Mouse (Mus musculus) left cerebral cortex, postnatal 14 days (tissue): Measurements from ENCODE around the gene Tmem135. TPM values are rescaled to one million over a fixed set of nuclear protein-coding genes. Genes with fewer than 3 reads are reported as not detected.
A peak's percentile ranks its signal among the peaks of the same experiment; 100 is the strongest.

Experiments
- DNase-seq, 2 experiments: peaks; one replicate each; pipeline ENCODE4 v3.0.0; 2021 to 2022; ENCODE audit warnings: low spot score in 2 of 2, mixed read lengths in 1 of 2
- intact Hi-C: fragments of 180-260 bp; cut with DNase I; formaldehyde crosslinking; loops from one replicate; pipeline ENCODE4 v1.15.1; 2025
- long read RNA-seq, 2 experiments: library from polyadenylated mRNA; stranded (forward); transcript quantifications; one replicate each; pipeline ENCODE4 v2.0.0; 2021
- total RNA-seq, 2 experiments: library from RNA; stranded (reverse); gene quantifications; 2 replicates each; pipeline ENCODE4 v1.2.3; 2021

Gene Tmem135
- total RNA-seq, result 10 to 100 TPM; 62.6 to 69.4 TPM
- long read RNA-seq, experiment 1, transcript Tmem135-201 (15 exons, 3,700 nt), result major isoform, 43 of 60 reads
- long read RNA-seq, experiment 1, partial matches to known transcripts, result 4 of 60 reads
- long read RNA-seq, experiment 1, other reads (novel, unspliced or antisense), result 13 of 60 reads
- long read RNA-seq, experiment 2, transcript Tmem135-201 (15 exons, 3,700 nt), result major isoform, 36 of 48 reads
- long read RNA-seq, experiment 2, partial matches to known transcripts, result 4 of 48 reads
- long read RNA-seq, experiment 2, other reads (novel, unspliced or antisense), result 7 of 48 reads

DNA sequence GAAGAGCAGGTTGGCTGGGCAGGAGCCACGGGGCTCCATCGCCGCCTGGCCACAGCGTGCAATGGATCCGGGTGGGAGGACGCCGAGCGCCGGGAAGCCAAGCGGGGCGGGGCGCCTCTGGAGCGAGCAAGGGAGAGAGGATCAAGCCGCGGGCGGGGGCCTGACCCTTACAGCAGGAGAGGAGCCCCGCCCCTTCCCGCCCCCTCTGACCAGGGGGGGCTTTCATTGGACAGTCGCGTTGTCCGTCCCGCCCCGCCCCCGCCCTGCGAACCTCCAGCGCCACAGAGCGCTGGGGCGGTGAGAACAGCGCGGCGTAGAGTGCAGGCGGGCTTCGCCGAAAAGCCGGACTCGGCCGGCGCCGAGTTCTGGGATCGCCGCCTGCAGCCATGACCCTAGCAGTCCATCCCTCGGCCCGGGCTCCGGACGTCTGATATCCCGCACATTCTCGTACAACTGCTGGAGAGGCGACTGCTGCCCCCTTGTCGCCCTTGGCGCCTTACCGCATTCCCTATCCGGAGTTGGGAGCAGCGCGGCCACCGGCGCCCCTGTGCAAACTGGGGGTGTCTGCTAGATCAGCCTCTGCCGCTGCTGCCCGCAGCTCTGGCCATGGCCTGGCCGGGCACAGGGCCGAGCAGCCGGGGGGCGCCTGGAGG lies at the start of gene Tmem135, which contains the start of gene Fzd4:
TSS of gene Tmem135 (minus strand) at position 142 of the 653 bp plus-strand sequence.
TSS of gene Fzd4 (plus strand) at position 275 of the 653 bp plus-strand sequence.
- intact Hi-C loops, result no loop called here
- peak; percentile 85 to 91 for DNase-seq

DNA sequence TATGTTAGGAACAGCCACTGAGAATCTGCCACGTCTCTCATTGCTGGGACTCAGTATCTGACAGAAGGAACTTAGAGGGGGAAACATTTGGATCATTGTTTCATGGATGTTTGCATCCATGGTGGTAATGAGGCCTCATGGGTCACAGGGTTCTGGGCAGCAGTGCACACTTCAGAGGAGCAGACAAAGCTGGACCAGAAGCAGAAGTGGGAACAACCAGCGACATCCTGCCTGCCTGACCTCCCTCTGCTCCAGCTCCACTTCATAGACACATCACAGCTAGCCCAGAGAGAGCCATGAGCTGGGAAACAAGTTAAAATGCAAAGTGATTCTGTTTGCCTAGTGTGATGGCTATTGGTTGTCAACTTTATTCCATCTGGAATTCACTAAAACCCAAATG lies 46.3 kb upstream of the Tmem135 start:
- intact Hi-C loops, result no loop called here
- DNase-seq, result no peak

DNA sequence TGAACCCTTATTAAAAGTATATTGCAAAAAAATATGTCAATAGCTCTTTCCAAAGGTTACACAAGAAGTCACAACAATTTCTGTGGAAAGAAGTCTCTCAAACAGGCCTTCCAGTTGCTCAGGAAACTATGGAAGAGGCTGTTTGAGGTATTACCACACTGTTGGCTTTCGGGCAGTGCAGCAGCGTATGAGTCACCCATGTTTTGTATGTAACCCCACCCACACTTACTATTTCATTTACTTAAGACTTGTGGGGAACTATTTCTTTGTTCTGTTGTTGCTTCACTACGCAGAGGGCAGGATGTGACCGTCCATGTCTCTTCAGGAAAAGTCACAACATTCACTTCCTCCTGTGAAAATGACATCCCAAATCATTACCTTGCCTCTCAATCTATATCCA lies 41.1 kb upstream of the Tmem135 start:
- intact Hi-C loops, result no loop called here
- DNase-seq, result no peak

DNA sequence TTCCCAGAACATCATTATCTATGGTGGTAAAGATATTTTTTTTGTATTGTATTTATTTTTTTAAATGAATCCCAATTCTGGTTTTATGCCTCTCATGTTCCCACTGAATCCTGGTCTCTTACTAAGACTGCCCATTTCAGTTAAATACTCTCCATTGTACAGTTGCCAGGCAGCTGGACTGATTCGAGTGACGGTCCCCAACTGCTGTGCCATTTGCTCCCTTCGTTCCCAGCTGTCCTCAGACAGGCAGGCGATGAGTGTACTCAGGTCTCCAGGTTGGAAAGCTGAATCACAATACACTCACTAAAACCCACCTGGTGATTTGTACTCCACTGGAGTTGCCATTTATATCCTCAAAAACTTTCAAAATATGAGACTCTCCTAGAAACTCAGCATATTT lies 38.2 kb upstream of the Tmem135 start:
- no peak for DNase-seq
- intact Hi-C loops, result no loop called here

DNA sequence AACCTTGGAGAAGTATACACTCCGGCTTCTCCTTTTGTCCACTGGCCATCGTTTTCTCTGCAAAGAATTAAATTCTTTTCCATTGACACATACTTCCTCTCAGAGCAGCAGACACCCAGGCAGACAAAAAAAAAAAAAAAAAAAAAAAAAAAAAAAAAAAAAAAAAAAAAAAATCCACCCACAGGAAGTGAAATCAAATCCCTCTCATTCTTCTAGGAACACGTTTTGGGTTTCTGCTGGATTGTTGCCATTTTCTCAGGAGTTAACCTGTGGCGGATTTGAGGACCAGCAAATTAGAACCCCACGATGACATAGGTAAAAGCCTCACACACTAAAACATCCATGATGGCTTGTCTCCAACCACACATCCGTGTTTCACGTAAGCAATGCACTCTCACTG lies 37.3 kb upstream of the Tmem135 start:
- no peak for DNase-seq
- intact Hi-C loops, result no loop called here

DNA sequence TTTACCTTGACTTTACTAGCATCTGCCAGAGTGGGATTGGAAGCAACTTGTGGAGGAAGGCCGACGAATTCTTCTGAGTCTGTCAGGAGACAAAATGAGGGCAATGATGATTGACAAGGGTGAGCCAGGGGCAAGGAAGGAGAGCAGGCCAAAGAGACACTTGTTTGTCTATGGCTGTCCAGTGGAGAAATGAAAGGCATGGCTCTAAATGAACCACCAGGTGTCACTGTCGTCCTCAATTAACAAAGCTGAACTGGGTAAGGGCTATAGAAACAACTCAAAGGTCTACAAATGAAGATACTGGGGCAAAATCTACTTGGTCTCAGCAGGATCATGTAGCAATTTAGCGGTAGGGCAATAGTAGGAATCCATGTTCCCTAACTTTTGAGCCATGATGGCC lies 33.6 kb upstream of the Tmem135 start:
- intact Hi-C loops, result no loop called here
- DNase-seq, result peak; percentile 54 to 69

DNA sequence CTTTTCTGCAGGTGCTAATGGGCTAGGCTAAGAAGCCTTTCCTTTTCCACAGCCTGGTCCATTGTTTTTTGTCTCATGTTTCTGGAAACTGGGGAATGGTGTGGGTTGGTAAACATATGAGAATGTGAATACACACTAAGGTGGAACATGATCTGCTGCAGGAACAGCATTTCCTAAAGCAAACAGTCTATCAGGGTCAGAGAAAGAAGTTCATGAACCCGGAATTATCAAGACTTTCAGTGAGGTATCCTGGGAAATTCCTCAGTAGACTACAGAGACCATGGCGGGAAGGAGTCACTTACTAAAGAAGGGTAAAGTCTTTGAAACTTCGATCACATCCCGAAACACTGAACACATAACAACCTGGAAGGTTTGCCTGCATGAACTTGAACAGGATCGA lies 32.4 kb upstream of the Tmem135 start:
- intact Hi-C loops, result loop anchor here (1.0 kb wide), 1 partner anchor 37 kb away; no protein-coding TSS in a partner anchor
- no peak for DNase-seq

DNA sequence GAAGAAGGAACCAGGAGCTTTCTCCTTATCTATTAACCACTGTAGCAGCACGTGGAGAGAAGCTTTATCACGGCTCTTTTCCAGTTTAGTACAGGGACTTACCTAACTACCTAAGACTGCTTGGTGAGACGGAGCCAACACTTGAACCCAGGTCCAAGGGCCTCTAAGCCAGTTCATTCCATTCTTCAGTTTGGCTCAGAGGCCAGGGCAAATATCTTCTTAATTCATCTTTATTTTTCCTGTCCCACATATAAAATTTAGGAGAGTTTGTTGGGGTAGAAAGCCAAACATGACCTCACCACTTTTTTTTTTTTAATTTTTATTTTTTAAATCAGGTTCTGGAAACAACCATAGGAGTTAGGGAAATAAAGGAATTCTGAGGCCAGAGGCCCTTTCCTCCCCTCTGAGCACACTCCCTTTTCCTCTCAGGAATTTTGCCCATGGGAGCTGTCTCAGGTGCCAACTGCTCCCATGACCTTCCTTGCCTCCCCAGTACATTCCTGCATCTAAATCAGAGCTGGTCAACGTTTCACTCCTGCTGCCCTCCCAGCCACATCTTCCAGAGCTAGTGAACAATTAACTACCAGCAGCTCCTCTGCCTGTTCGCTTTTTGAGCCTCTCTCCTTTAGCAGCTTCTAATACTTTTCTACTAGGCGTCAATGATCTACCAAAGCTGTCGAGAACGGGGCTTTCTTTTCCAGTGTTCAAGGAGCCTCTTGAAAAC lies 30.0 kb upstream of the Tmem135 start:
- no peak for DNase-seq
- intact Hi-C loops, result no loop called here

DNA sequence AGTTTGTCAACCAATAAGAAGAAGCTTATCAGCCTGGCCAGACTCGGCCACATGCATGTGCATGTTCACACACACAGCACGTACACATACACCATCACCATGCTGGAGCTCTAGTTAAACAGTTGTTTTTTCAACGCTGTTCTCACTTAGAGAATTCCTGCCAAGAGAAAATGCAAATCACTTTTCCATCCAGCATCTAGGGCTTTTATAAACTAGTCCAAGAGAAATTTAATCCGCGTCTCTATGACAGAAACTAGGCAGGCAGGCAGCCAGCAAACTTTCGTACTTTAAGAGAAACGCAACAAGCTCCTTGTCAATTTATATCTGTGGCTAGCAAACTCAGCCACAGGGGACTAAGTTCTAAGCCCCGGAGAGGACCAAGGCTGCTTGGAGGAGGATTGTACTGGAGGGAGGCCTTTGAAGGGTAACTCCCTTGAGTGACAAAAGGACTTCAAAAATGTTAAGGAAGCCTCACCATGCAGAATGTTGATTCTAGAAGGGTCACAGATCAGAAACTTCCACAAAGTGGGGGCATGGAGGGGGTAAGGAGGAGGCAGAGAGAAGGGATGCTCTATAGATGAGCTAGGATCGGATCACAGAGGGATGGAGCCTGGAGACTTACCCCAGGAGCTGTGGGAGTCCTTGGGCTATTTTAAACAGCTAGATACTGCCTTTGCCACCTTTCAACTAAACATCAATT lies 29.3 kb upstream of the Tmem135 start:
- DNase-seq, result peak; percentile 67 to 83
- intact Hi-C loops, result no loop called here

DNA sequence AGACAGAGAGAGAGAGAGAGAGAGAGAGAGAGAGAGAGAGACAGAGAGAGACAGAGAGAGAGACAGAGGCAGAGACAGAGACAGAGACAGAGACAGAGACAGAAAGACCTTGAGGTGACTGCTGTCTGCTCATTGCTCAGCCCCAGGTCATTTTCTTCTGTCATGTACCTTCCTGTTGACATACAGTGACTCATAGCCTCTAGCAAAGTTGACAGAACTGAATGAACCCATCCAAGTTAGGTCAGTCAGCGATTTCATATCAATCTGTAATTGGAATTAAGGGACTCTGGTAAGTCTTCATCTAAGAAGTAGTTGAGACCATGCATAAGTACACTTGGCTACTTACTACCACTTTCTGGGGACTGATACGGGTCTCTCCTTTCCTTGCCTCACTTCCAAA lies 27.2 kb upstream of the Tmem135 start:
- DNase-seq, result no peak
- intact Hi-C loops, result no loop called here

DNA sequence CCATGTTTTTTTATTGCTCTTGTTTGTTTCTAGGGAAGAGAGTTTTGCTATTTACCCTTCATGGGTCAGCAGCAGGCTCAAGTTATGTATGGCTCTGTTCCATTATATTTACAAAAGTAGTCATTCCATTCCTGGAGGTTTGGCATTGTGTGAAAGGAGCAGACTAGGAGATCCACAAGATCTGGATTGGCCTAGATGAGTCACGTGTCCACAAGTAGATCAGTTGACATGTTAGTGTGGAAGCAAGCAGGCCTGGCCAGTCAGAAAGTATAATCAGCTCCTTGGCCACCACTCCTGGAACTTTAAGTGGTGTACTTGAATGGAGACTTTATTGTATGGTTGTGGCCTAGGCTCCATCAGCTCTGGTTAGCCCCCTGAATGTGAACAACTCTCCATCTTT lies 25.3 kb upstream of the Tmem135 start:
- no peak for DNase-seq
- intact Hi-C loops, result no loop called here

DNA sequence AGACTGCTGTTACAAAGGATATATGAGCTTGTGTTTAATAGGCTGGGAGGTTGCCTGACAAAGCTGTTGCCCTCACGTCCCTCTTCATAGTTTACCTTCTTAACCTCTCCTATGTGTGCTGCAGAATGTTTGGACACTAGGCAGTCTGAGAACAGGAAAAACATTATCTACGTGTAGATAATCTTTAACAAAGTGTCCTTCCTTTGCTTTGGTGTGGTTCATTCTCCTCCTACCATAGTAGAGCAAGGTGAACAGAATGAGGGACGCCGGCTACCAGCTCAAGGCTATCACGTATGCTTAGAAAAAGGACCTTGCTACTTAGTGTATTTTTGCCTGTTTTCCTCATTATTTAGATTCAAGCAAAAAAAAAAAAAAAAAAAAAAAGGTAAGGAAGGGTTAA lies 24.8 kb upstream of the Tmem135 start:
- intact Hi-C loops, result no loop called here
- no peak for DNase-seq

DNA sequence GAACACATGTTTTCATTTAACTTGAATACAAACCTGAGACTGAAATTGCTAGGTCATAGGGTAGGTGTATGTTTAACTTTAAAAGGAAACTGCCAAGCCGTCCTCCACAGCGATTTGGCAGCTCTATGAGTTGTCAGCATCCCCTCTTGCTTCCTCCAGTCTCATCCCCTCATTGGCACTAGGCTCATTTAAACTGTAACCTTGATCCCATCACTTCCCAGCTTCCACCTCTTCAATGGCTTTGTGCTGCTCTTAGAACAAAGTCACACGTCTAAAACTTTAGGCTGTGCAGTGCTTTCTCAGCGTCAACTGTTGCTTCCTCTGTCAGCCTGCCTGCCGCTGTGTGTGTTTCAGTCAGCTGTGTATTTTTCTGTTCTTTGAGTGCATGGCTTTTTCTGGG lies 23.1 kb upstream of the Tmem135 start:
- intact Hi-C loops, result no loop called here
- DNase-seq, result no peak

DNA sequence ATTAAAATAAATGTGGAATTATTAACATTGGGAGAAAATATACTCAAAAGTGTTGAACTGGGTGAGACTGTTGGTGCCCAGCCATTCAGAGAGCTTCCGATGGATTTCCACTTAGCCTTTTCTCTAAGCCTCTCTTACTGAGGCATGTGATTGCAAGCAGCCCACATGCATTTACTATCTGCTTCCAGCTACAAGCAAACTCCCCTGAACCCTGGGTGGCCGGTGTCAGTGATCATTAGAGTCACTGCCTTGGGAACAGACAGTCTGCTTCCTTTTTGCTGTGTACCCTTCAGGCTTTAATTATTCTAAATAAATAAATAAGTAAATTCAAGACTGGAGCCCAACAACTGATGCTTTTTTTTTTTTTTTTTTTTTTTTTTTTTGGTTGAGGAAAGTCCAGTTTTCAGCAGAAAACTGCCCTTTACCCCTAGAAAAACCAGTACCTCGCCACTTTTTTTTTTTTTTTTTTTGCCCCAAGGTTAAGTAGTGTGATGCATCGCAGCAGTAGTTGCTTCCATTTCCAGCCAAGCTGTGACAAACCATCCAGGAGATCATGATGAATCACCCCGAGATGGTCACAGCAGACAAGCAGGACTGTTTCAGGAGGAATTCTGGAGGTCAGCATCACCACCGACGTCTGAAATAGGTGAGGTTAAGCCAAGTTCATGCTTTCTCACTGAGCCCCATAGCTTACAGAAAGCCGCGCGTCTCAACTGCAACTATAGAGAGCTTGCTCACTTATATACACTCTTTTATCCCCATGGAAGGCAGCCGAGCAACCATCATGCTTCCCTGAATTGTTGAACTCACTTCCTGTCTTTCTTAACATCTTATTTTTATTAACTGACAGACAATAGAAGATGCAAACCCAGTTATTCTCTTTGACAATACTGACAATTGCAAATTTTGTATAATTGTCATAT lies 22.0 kb upstream of the Tmem135 start:
- intact Hi-C loops, result no loop called here
- DNase-seq, result no peak

DNA sequence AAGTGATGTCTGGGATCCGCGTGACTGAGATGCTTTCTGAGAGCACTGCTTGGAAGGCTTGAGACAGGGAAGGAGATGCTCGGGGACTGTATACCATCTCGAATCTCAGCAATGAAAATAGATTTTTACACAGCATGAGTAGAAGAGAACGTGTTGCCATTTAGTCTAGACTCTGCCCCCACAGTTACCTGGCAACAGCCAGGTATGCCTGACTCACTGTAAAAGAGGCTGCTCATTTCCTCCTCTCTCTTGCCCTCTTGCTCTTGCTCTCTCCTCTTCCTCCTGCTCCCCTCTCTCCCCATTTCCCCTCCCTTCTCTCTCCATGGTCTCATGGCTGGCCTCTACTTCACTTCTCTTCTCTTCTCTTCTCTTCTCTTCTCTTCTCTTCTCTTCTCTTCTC lies 20.6 kb upstream of the Tmem135 start:
- no peak for DNase-seq
- intact Hi-C loops, result loop anchor here (5.0 kb wide), 1 partner anchor 337 kb away; no protein-coding TSS in a partner anchor

DNA sequence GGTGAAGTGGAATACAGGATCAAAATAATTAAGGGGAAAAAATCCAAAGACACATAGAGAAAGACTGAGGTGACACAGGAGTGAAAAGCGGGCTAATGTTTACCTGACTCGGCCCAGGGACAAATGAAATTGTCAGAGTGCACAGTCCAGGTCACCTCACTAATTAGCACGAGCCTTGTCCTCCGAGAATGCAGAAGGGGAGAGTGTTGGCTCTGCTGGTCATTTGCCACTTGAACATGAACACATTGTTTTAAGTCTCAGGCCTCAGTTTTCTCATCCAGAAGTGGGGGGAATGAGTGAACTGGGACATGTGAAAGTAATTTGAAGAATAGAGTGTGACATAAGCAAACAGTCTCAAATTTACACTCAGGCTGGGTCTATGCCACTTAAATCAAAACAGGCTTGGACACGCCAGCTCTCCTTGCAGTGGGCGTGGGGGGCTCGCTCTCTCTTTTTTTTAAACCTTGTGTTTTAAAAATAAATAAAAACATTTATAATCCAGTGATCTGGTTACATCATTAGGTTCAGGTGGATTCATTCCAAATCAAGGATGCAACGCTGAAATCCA lies 19.8 kb upstream of the Tmem135 start:
- intact Hi-C loops, result loop anchor here (5.0 kb wide), 1 partner anchor 336 kb away; no protein-coding TSS in a partner anchor
- DNase-seq, result no peak

DNA sequence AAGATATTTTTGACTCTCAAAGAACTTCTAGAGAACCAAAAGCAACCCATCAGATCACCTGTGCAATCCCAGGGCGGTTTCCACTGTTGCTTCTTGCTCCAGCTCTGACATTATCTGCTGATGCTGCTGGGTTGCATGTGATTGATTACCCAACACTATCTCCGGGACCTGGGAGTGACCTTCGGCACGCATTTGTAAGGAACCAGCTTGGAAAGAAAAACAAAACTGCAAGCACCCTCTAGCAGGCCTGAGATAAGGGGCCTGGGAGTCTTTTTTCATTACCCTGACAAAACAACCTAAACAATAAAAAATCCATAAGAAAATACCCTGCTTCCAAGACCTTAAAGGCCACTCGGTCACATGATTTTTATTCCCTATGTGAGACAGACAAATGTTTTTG lies 19.2 kb upstream of the Tmem135 start:
- DNase-seq, result no peak
- intact Hi-C loops, result loop anchor here (5.0 kb wide), 1 partner anchor 336 kb away; no protein-coding TSS in a partner anchor

DNA sequence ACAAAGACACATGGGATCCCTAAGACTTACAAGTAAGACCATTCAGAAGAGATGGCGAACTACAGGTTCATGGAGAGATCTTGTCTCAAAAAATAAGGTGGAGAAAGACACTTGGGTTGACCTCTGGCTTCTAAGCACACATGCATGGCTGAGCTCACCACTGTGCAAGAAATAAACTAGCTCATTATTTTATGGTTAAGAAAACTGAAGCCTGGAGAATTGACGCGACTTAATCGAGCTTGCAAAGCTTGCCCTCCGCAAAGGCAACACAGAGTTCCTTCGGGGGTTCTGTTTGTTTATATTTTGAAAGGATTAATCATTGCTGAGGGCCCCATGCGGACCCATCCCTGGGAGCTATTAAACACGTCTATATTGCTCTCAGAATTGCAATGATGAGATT lies 18.6 kb upstream of the Tmem135 start:
- intact Hi-C loops, result loop anchor here (5.0 kb wide), 1 partner anchor 335 kb away; no protein-coding TSS in a partner anchor
- DNase-seq, result no peak
